Mouse (Mus musculus): ENCODE measurements around the gene Zan. TPM values are rescaled to one million over a fixed set of nuclear protein-coding genes. Genes with fewer than 3 reads are reported as not detected.

Zan gene
- polyA plus RNA-seq, 1 experiment from 2014 or later, result 0.99 TPM

DNA sequence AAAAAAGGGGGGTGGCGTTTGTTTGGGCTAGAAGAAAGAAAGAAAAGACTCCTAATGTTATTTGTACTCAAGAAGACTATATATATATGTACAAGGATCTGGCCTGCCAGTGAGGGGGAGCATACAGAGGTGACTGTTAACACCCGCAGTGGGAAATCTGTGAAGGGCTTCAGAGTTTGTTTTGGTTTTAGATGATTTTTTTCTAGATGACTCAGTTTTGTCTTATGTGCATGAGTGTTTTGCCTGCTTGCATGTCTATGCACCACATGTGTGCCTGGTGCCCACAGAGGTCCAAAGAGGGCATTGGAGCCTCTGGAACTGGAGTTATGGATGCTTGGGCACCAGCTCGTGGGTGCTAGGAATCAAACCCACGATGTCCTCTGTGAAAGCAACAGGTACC lies 129.9 kb downstream of the Zan start:
- no peak for ATAC-seq (ENCODE audit: insufficient read depth, low FRiP score)
- no peak overlapping the region for H3K4me2 ChIP-seq (ENCODE audit: low read depth, low read length)
- H3K9ac ChIP-seq (ENCODE audit: low read length), result no peak overlapping the region
- 74% methylated on average over 4 of the region's 4 CpGs for WGBS
- H3K4me1 ChIP-seq (ENCODE audit: control insufficient read depth, insufficient read depth, low read length), result peaks cover 26% of the 10 kb centered on the region
- no peaks in the 10 kb centered on the region for H3K27me3 ChIP-seq (ENCODE audit: control insufficient read depth, insufficient read depth, low read length)
- no peaks in the 10 kb centered on the region for H3K36me3 ChIP-seq (ENCODE audit: control insufficient read depth, insufficient read depth, low read length)
- no peaks in the 10 kb centered on the region for H3K9me3 ChIP-seq (replicated peaks; ENCODE audit: control insufficient read depth, low read length)
- H3K27ac ChIP-seq (ENCODE audit: low read length), result peak overlapping the region; percentile 75
- no peak overlapping the region for H3K4me3 ChIP-seq (replicated peaks; ENCODE audit: low read length)

DNA sequence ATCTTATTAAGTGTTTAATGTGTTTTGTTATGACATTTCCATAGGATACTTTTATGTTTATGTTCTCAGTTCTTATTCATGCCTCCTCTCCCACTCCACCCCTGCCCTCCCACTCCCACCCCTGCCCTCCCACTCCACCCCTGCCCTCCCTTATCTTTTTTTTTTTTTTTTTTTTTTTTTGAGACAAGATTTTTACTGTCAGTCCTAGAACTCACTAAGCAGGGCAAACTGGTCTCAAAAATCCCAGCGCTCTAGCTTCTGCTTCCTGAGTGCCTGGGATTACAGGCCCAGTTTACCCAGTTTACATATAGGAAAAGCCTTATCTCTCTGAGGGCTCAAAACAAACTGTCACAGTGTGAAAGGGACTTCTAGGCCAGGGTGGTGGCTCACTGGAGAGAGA lies 130.5 kb downstream of the Zan start:
- Histone ChIP-seq H3K4me3 (replicated peaks; ENCODE audit: low read length) (no peak overlapping the region), H3K36me3 (ENCODE audit: control insufficient read depth, insufficient read depth, low read length) (no peaks in the 10 kb centered on the region), H3K4me2 (ENCODE audit: low read depth, low read length) (peak overlapping the region; percentile 31), H3K4me1 (ENCODE audit: control insufficient read depth, insufficient read depth, low read length) (peaks cover 22% of the 10 kb centered on the region), H3K27ac (ENCODE audit: low read length) (peak overlapping the region; percentile 75), H3K9ac (ENCODE audit: low read length) (no peak overlapping the region), H3K27me3 (ENCODE audit: control insufficient read depth, insufficient read depth, low read length) (no peaks in the 10 kb centered on the region), H3K9me3 (replicated peaks; ENCODE audit: control insufficient read depth, low read length) (no peaks in the 10 kb centered on the region)
- WGBS, result 45% methylated on average over 1 of the region's 1 CpGs
- no peak for ATAC-seq (ENCODE audit: insufficient read depth, low FRiP score)

DNA sequence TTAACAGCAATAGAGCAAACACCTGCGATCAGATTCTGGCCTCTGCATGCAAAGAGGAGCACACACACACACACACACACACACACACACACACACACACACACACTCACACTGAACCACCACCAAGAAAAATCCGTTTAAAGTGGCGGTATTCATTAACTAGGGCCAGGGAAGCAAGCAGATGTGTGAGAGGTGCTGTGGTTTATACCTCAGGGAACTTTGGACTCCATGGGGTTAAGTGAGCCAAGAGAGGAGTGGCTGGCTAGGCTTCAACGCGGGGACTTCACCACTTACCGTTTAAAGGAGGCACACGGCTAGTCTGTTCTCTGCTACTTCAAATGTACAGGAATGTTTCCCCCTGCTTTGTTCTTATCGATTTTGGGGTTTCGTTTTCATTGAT lies 131.0 kb downstream of the Zan start:
- no peak overlapping the region for H3K4me3 ChIP-seq (replicated peaks; ENCODE audit: low read length)
- peaks cover 22% of the 10 kb centered on the region for H3K4me1 ChIP-seq (ENCODE audit: control insufficient read depth, insufficient read depth, low read length)
- H3K27ac ChIP-seq (ENCODE audit: low read length), result peak overlapping the region; percentile 75
- 15% methylated on average over 9 of the region's 9 CpGs for WGBS
- H3K4me2 ChIP-seq (ENCODE audit: low read depth, low read length), result peak overlapping the region; percentile 31
- no peaks in the 10 kb centered on the region for H3K9me3 ChIP-seq (replicated peaks; ENCODE audit: control insufficient read depth, low read length)
- H3K9ac ChIP-seq (ENCODE audit: low read length), result no peak overlapping the region
- no peaks in the 10 kb centered on the region for H3K36me3 ChIP-seq (ENCODE audit: control insufficient read depth, insufficient read depth, low read length)
- no peaks in the 10 kb centered on the region for H3K27me3 ChIP-seq (ENCODE audit: control insufficient read depth, insufficient read depth, low read length)
- peak; percentile 46 for ATAC-seq (ENCODE audit: insufficient read depth, low FRiP score)

DNA sequence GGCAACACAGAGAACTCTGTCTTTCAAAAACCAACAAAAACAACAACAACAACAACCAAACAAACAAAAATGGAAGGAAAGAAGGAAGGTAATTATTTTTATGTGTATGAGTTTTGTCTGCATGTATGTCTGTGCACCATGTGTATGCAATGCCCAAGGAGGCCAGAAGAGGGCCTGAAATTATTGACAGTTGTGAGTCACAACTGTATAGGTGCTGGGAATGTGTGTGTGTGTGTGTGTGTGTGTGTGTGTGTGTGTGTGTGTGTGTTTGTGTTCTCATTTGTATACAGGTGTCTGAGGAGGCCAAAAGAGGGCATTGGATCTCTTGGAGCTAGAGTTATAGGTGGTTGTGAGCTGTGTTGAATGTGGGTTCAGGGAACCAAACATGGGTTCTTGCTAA lies 133.0 kb downstream of the Zan start:
- no peak overlapping the region for H3K4me3 ChIP-seq (replicated peaks; ENCODE audit: low read length)
- H3K4me2 ChIP-seq (ENCODE audit: low read depth, low read length), result no peak overlapping the region
- H3K4me1 ChIP-seq (ENCODE audit: control insufficient read depth, insufficient read depth, low read length), result peaks cover 29% of the 10 kb centered on the region
- ATAC-seq (ENCODE audit: insufficient read depth, low FRiP score), result no peak
- no peaks in the 10 kb centered on the region for H3K27me3 ChIP-seq (ENCODE audit: control insufficient read depth, insufficient read depth, low read length)
- no peaks in the 10 kb centered on the region for H3K9me3 ChIP-seq (replicated peaks; ENCODE audit: control insufficient read depth, low read length)
- H3K9ac ChIP-seq (ENCODE audit: low read length), result no peak overlapping the region
- no peaks in the 10 kb centered on the region for H3K36me3 ChIP-seq (ENCODE audit: control insufficient read depth, insufficient read depth, low read length)
- H3K27ac ChIP-seq (ENCODE audit: low read length), result no peak overlapping the region

DNA sequence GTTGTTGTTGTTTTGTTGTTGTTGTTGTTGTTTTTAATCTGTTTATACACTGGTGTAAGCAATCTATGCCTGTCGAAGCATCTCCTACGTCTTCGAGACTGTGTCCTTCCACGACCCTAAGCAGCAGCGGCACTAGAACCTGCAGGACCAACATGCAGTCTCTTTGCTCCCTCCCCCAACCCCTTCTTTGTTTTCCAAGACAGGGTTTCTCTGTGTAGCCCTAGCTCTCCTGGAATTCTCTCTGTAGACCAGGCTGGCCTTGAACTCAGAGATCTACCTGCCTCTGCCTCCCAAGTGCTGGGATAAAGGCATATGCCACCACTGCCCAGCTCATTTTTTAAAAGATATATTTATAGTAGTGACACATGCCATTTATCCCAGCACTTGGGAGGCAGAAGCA lies 133.5 kb downstream of the Zan start:
- Histone ChIP-seq H3K9me3 (replicated peaks; ENCODE audit: control insufficient read depth, low read length) (no peaks in the 10 kb centered on the region), H3K4me3 (replicated peaks; ENCODE audit: low read length) (no peak overlapping the region), H3K4me1 (ENCODE audit: control insufficient read depth, insufficient read depth, low read length) (peaks cover 28% of the 10 kb centered on the region), H3K27me3 (ENCODE audit: control insufficient read depth, insufficient read depth, low read length) (no peaks in the 10 kb centered on the region), H3K27ac (ENCODE audit: low read length) (no peak overlapping the region), H3K4me2 (ENCODE audit: low read depth, low read length) (no peak overlapping the region), H3K36me3 (ENCODE audit: control insufficient read depth, insufficient read depth, low read length) (no peaks in the 10 kb centered on the region), H3K9ac (ENCODE audit: low read length) (no peak overlapping the region)
- 94% methylated on average over 5 of the region's 5 CpGs for WGBS
- ATAC-seq (ENCODE audit: insufficient read depth, low FRiP score), result no peak

DNA sequence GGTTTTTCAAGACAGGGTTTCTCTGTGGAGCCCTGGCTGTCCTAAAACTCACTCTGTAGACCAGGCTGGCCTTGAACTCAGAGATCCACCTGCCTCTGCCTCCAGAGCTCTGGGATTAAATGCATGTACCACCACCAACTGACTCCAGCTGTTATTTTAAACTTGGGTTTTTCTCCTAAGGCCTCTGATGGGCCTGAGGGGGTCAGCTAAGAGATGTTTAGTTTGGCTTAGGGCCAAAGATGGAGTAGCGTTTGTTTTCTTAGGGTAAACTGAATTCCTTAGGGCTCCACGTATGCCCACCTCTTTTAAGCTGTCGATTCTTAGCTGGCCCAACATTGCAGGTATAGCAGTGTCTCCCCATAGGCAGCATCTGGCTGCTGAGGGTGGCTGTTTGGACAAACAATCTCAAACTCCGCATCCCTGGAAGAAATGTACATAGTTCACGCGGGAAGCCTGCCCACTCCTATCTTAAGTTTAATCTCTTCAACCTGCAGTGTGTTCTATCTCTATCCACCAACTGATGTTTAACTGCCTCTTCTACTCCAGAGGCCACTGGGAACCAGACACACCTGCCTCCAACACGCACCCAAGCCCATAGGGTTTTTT lies 134.4 kb downstream of the Zan start:
- H3K4me3 ChIP-seq (replicated peaks; ENCODE audit: low read length), result no peak overlapping the region
- H3K36me3 ChIP-seq (ENCODE audit: control insufficient read depth, insufficient read depth, low read length), result no peaks in the 10 kb centered on the region
- no peaks in the 10 kb centered on the region for H3K9me3 ChIP-seq (replicated peaks; ENCODE audit: control insufficient read depth, low read length)
- H3K9ac ChIP-seq (ENCODE audit: low read length), result no peak overlapping the region
- no peak for ATAC-seq (ENCODE audit: insufficient read depth, low FRiP score)
- peaks cover 26% of the 10 kb centered on the region for H3K4me1 ChIP-seq (ENCODE audit: control insufficient read depth, insufficient read depth, low read length)
- H3K4me2 ChIP-seq (ENCODE audit: low read depth, low read length), result no peak overlapping the region
- WGBS, result 34% methylated on average over 7 of the region's 7 CpGs
- no peak overlapping the region for H3K27ac ChIP-seq (ENCODE audit: low read length)
- no peaks in the 10 kb centered on the region for H3K27me3 ChIP-seq (ENCODE audit: control insufficient read depth, insufficient read depth, low read length)

DNA sequence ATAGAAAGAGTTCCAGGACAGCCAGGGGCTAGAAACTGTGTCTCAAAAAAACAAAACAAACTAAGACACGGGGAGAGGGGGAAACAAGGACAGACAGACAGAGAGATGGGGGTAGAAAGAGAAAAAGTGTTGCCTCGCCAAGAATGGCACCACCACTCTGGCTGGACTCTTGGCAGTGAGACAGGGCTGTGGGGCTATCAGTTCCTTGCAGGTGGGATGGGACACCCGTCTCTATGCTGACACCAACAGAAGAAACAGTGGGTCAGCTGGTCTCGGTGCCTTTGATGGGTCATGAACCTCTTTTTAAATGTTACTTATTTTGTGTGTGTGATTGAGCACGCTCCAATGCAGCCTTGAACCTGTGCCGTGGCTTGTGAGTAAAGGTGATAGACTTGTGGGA lies 136.6 kb downstream of the Zan start:
- Histone ChIP-seq H3K4me2 (ENCODE audit: low read depth, low read length) (no peak overlapping the region), H3K27me3 (ENCODE audit: control insufficient read depth, insufficient read depth, low read length) (no peaks in the 10 kb centered on the region), H3K9ac (ENCODE audit: low read length) (no peak overlapping the region), H3K4me1 (ENCODE audit: control insufficient read depth, insufficient read depth, low read length) (peaks cover 19% of the 10 kb centered on the region), H3K4me3 (replicated peaks; ENCODE audit: low read length) (no peak overlapping the region), H3K9me3 (replicated peaks; ENCODE audit: control insufficient read depth, low read length) (no peaks in the 10 kb centered on the region), H3K27ac (ENCODE audit: low read length) (no peak overlapping the region; the same call in 1 of the 2 replicates), H3K36me3 (ENCODE audit: control insufficient read depth, insufficient read depth, low read length) (no peaks in the 10 kb centered on the region)
- no peak for ATAC-seq (ENCODE audit: insufficient read depth, low FRiP score)
- WGBS, result 71% methylated on average over 6 of the region's 6 CpGs

DNA sequence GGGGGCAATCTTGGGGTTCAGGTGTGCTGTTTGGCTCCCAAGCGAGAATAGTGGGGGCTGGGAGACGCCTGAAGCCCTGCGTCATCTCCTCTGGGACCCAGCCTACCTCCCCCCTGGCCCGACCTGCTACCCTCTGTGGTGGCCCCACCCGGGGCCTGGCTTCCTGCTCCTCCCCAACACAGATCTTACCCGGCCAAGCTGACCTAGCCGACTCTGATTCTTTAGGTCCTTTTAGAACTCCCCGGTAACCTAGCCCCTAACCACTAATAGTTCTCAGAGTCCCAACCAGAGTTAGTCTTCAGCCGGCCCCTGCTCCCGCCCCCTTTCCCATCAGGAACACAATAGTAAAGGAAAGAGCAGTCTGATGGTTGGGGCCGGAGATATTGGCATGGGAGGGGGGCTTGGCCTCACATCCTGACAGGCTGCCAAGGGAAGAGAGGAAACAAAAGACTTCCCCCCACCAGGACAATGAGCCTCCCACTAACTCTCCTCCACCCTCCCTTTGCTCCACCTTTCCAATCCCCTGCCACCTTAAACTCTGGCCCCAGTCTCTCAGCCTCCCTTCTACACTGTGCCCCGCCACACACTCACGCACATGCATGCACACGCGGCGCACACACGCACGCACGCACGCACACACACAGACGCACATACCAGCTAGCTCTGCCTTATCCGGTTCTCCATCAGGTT lies 137.4 kb downstream of the Zan start:
- peak overlapping the region; percentile 77 for H3K9ac ChIP-seq (ENCODE audit: low read length)
- H3K27ac ChIP-seq (ENCODE audit: low read length), result peak overlapping the region; percentile 90
- peak; percentile 32 for ATAC-seq (ENCODE audit: insufficient read depth, low FRiP score)
- H3K27me3 ChIP-seq (ENCODE audit: control insufficient read depth, insufficient read depth, low read length), result no peaks in the 10 kb centered on the region
- peak overlapping the region; percentile 79 for H3K4me2 ChIP-seq (ENCODE audit: low read depth, low read length)
- 12% methylated on average over 22 of the region's 22 CpGs for WGBS
- peaks cover 19% of the 10 kb centered on the region for H3K4me1 ChIP-seq (ENCODE audit: control insufficient read depth, insufficient read depth, low read length)
- H3K36me3 ChIP-seq (ENCODE audit: control insufficient read depth, insufficient read depth, low read length), result no peaks in the 10 kb centered on the region
- peak overlapping the region; percentile 51 for H3K4me3 ChIP-seq (replicated peaks; ENCODE audit: low read length)
- H3K9me3 ChIP-seq (replicated peaks; ENCODE audit: control insufficient read depth, low read length), result no peaks in the 10 kb centered on the region

DNA sequence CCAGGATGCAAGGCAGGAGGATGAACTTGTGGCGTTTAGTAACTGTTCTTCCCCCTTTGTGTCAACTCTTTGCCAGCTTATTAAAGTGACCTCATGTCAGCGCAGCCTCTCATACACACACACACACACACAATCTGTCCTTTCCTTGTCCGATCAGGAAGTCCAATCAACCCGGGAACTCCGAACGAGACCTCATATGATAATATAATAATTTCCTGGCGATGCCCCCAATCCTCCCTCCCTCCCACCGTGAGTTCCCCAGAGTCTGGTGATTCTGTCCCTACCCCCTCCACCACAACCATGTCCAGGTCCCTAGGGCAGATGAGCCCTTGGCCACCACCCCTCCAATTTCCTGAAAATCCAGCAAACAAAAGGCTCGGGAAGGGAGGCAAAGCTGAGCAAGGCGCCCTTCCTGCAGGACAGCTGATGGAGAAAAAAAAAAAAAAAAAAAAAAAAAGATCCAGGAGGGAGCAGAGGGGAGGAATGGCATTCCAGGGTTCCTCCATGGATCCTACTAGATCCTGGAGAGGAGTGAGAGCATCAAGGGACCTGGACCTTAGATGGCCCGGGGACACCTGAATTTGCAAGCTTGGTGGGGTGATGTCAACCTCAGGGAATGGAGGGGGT lies 138.1 kb downstream of the Zan start:
- whole genome bisulfite sequencing, result 2% methylated on average over 11 of the region's 11 CpGs
- ATAC-seq (ENCODE audit: insufficient read depth, low FRiP score), result peak; percentile 15; the same call in 1 of the 2 replicates
- peak overlapping the region; percentile 51 for H3K4me3 ChIP-seq (replicated peaks; ENCODE audit: low read length)

More for the DNA sequence above, 138.1 kb downstream of the Zan start:
- H3K9me3 ChIP-seq (replicated peaks; ENCODE audit: control insufficient read depth, low read length), result no peaks in the 10 kb centered on the region
- peak overlapping the region; percentile 90 for H3K27ac ChIP-seq (ENCODE audit: low read length)
- peak overlapping the region; percentile 79 for H3K4me2 ChIP-seq (ENCODE audit: low read depth, low read length)
- no peaks in the 10 kb centered on the region for H3K36me3 ChIP-seq (ENCODE audit: control insufficient read depth, insufficient read depth, low read length)
- peaks cover 19% of the 10 kb centered on the region for H3K4me1 ChIP-seq (ENCODE audit: control insufficient read depth, insufficient read depth, low read length)
- peak overlapping the region; percentile 77 for H3K9ac ChIP-seq (ENCODE audit: low read length)
- H3K27me3 ChIP-seq (ENCODE audit: control insufficient read depth, insufficient read depth, low read length), result no peaks in the 10 kb centered on the region

Measured in stomach, embryonic 16.5 days (tissue).